8 mouse cellular contexts compared by ENCODE assay signal in the genomic region with DNA sequence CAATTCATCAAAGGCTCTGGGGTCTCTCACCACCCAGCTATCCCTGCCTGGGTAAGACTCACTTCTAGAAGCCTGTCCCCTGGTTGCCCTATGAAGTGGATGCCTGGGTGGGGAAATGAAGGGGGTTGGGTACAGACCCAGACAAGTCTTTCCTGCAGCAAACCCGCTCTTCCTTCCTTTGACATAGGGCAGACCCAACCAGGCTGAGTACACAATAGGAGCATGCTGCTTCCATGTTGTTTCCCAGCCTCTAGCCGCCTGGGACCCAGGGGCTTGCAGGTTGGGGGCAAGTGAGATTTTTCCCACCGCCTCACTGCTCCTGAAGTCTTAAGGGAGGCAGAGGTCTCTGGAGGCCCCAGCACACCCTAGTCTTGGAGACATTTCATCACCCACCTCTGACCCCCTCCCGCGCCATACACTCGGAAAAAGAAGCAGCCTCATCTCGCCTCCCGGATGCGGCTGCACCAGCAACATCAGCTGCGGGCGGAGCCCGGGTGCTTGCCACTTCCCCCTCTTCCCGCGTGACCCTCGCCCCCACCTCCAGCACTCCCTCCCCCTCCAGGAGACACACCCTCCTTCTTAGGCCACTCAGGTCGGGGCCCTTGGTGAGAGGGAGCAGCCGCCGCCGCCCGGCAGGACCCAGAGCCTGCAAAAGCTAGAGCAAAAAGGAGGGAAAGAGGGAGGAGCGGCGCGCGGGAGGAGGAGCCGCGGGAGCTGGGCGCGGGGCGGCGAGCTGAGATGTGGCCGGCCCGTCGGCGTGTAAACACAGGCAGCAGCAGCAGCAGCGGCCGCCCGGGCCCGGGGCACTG. TPM values are rescaled to one million over a fixed set of nuclear protein-coding genes. Genes with fewer than 3 reads are reported as not detected.
A peak's percentile ranks its signal among the peaks of the same experiment; 100 is the strongest.
DNase-seq lines count a peak whose midpoint lies in the region; ATAC-seq lines count a peak whose summit lies in the region.

A gene (plus strand): TSS at position 746 of the 809 bp plus-strand sequence.

- intact Hi-C loops in left cerebral cortex, postnatal 14 days (cut with DNase I) = no loop called here

- DNase-seq in adipocyte (ENCODE audit: low spot score) = peak; percentile 60
- DNase-seq in embryo, embryonic 10 days (ENCODE audit: low spot score) = peak; percentile 70
- DNase-seq in gastrocnemius, postnatal 10 days = peak; percentile 49
- DNase-seq in induced T-regulatory cell, adult 2 months (ENCODE audit: low read depth) = peak; percentile 83
- DNase-seq in left cerebral cortex, postnatal 14 days (ENCODE audit: low spot score in 2 of 2) = peak; percentile 13 to 32
- peak; percentile 53 to 56 for DNase-seq in right cerebral cortex, postnatal 10 days (ENCODE audit: low spot score in 2 of 2)
- peak; percentile 7 to 63 for DNase-seq in urinary bladder, postnatal 36 days (ENCODE audit: low spot score in 2 of 2)

- ATAC-seq in megakaryocyte progenitor cell, adult 5-6 weeks (replicated peaks; ENCODE audit: poor library complexity) = peak; percentile 91

RNA-seq across cellular contexts. Expression of the gene that starts here (rescaled TPM):
- total RNA-seq in gastrocnemius, postnatal 10 days (2021) = 10 to 100 TPM in 1 of 2 experiments, 1 to 10 TPM in 1; 10.0 to 12.9 TPM
- total RNA-seq in left cerebral cortex, postnatal 14 days (2021) = 1 to 10 TPM; 7.6 to 7.8 TPM
- total RNA-seq in megakaryocyte progenitor cell, adult 5-6 weeks (2015) = 116 and 118 TPM in 2 replicates
- total RNA-seq in megakaryocyte progenitor cell, adult 5-6 weeks (2017) = 81.5 and 95.3 TPM in 2 replicates

Comparison
In these comparisons a context has a peak if more than half of its experiments do, and no peak if none do; other contexts are left out.
1. Peak in every context shown above with its lines: DNase-seq and ATAC-seq.
2. RNA of the gene that starts here (total RNA-seq): 81.5 to 118 TPM in megakaryocyte progenitor cell, adult 5-6 weeks; 10.0 to 12.9 TPM in gastrocnemius, postnatal 10 days and 7.6 to 7.8 TPM in left cerebral cortex, postnatal 14 days; every median in the first group is over 4 times any median in the second.
3. DNase-seq: peak in every context shown above with its lines; median percentile 83 in induced T-regulatory cell, adult 2 months; 70 in embryo, embryonic 10 days; 60 in adipocyte; 54 in right cerebral cortex, postnatal 10 days; 49 in gastrocnemius, postnatal 10 days; 35 in urinary bladder, postnatal 36 days; 22 in left cerebral cortex, postnatal 14 days.